Mouse (Mus musculus): ENCODE results near the gene Lgals9.

The Lgals9 gene

DNA sequence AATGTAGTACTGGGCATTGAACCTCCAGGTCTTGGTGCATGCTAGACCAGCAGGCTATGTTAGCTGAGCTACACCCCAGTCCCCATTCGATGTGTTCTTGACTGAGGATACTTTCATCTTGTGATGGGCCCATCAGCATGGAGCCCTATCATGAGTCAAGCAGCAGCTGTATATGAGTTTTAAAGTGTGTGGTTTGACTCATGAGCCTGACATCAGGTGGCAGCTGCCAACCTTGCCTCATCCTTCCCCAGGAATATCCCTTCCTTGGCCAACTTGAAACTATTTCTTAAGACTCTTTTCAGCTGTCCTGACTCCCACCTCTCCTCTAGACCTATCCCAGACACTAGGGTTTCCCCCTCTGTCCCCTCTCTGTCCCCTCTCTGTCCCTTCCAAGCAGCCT, 41.7 kb downstream of the Lgals9 start:
- in situ Hi-C loops (cut with MboI; ENCODE audit: unreplicated experiment in 2 of 2), result no loop called here

DNA sequence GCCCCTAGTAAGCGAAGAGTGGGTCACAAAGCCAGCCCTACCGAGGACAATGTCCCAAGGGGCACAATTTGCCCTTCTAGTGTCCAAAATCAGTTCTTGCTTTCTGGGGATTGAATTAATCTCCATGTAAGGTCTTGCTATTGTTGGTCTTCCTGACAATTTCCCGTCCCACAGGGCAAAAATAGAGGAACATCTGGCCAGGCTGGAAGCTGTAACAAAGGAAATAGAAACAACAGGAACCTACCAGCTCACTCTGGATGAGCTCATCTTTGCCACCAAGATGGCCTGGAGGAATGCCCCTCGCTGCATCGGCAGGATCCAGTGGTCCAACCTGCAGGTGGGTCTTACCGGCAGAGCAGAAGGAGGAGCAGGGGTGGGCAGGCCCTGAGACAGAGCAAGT, 49.6 kb downstream of the Lgals9 start:
- in situ Hi-C loops (cut with MboI; ENCODE audit: unreplicated experiment in 2 of 2), result no loop called here

DNA sequence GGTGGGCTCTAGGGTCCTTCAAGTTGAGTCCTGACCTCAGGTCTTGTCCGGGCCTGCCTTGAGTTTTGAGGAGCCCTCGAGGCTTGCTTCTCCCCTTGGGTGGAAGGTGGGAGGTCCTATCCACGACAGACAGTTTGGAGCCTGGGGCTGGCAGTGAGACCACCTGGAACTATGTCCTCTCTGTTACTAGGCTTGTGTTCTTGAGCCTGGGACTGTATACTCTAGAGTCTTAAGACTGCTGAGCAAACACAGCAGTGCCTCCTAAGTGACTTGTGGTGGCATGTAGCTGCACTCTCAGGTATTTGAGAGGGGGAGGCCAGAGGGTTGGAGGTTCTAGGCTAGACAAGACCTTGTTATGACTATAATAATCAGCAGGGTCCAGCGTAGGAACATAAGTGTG, 50.0 kb downstream of the Lgals9 start:
- in situ Hi-C loops (cut with MboI; ENCODE audit: unreplicated experiment in 2 of 2), result no loop called here

DNA sequence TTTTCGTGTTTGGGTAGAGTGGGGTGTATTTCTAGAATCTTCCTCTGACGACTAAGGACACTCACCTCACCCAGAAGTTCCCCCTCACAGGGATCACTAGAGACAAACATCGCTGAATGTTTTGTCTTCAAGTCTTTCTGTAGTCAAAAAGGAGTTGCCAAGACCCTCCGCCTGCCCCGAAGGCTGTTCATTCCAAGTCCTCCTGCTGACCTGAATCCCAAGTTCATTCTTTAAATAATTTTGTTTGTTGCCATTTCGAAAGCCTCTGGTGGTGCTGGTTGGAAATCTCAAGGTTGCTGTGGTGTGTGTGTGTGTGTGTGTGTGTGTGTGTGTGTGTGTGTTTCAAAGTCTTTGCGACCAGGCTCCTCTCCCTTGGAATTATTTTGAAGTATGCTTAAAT, 50.4 kb downstream of the Lgals9 start:
- in situ Hi-C loops (cut with MboI; ENCODE audit: unreplicated experiment in 2 of 2), result no loop called here

DNA sequence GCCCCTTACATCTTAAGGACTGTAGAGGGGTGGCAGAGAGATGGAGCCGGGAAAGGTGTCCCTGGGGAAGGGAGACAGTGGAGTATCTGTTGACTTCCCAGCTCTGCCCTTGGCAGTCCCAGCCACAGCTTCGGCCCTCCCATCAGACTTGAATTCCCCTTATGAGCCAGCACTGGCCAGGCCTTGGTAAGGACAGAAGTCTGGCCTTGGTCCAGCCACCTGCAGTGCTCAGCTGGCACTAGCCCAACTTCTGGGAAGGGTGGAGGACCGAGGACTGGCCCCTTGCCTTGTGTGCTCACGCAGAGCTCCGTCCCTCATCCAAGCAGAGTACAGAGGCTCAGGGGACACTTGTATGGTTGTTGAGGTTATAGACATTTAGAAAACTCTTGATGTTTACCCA, 55.4 kb downstream of the Lgals9 start:
- in situ Hi-C loops (cut with MboI; ENCODE audit: unreplicated experiment in 2 of 2), result loop anchor here in 1 of 2 experiments (5.0 kb wide), 1 partner anchor 72 kb away; no protein-coding TSS in a partner anchor

DNA sequence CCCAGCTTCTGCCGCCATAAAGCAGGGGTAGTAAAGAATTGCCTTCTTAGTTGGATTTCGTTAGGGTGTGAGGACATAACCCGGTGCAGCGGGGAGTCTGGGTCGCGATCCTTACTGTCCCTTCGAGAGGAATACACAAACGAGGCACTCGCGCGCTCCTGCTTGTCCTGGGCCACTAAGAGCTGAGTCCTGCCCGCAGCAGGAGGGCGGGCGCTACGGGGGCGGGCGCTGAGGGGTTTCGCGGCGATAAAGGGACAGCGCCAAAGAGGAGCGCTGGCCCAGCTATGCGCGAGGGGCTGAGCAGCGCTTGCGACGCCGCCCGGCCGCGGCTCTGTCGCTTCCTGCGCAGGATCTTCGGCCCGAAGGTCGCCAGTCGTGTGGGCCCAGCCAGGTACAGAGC, 59.8 kb downstream of the Lgals9 start:
- in situ Hi-C loops (cut with MboI; ENCODE audit: unreplicated experiment in 2 of 2), result loop anchor here (5.0 kb wide), 1 partner anchor 68 kb away; no protein-coding TSS in a partner anchor

DNA sequence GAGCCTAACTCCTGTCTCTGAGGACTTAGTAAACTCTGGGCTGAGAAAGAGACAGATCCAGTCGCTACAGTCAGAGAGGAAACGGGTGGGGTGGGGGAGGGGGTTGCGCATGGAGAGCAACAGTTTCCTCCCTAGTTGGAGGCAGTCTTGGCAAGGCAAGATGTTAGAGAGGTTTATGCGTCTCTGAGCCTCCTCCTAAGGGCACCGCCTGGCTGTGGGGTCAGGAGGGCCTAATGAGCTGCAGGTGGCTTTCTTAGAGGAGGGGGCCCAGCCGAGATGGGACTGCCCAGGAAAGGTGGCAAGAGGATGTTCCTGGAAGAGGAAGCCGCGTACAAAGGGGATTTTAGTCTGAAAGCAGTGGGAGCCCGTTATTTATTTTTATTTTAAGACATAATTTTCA, 60.6 kb downstream of the Lgals9 start:
- in situ Hi-C loops (cut with MboI; ENCODE audit: unreplicated experiment in 2 of 2), result loop anchor here in 1 of 2 experiments (5.0 kb wide), 1 partner anchor 67 kb away; no protein-coding TSS in a partner anchor

DNA sequence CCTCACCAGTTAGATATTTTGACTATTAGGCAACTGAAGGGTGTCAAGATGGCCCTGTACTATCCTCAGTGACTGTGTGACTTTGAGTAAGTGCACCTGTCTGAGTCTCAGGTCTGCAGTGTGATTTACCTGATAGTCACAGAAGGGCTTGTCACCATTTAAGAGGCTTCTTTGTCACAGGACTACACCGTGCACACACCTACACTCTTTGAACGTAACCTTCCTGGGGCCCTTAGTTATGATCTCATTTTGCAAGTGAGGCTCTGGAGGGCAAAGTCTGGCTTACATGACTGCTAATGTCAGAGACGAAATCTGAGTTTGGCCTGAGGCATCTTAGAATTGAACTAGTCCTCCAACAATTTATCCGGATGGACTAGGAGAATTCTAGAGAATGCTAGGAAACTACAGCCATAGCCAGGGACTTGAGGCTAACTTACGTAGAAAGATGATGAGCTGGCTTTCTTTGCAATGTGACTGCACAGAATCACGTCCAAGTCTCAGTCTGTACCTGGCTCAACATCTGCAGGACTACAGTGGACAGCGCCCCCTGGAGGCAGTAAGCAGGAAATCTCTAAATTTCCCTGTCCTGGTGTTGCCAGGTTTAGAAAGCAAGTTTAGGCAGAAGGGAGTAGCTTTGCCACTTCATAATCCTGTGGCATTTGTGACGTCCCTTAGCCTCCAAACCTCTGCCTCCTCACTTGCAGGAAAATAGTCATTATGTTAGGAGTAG, 61.9 kb downstream of the Lgals9 start:
- in situ Hi-C loops (cut with MboI; ENCODE audit: unreplicated experiment in 2 of 2), result loop anchor here in 1 of 2 experiments (5.0 kb wide), 1 partner anchor 66 kb away; no protein-coding TSS in a partner anchor

DNA sequence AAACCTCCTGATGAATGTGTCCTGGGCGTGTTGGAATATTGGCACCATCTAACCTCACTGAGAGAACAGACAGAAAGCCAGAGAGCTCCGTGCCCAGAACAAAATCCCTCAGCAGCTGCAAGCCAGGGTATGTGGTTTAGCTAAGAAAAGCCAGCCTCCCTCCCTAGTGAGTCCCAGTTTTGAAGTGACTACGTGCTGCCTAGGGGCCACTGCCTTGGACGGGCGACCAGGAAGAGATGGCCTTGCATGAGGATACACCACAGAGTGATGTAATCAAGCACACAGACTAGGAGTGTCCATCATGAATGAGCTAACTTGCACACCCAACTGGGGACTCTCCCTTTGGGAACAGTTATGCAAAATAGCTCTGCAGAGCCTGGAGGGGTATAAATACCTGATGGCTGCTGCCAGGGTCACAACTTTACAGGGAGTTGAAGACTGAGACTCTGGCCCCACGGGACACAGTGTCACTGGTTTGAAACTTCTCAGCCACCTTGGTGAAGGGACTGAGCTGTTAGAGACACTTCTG, 64.3 kb downstream of the Lgals9 start, which contains the start of gene Nos2:
Gene Nos2, plus strand, starts transcription at position 377 of the 529 bp plus-strand sequence.
- in situ Hi-C loops (cut with MboI; ENCODE audit: unreplicated experiment in 2 of 2), result loop anchor here in 1 of 2 experiments (5.0 kb wide), 1 partner anchor 63 kb away; no protein-coding TSS in a partner anchor

DNA sequence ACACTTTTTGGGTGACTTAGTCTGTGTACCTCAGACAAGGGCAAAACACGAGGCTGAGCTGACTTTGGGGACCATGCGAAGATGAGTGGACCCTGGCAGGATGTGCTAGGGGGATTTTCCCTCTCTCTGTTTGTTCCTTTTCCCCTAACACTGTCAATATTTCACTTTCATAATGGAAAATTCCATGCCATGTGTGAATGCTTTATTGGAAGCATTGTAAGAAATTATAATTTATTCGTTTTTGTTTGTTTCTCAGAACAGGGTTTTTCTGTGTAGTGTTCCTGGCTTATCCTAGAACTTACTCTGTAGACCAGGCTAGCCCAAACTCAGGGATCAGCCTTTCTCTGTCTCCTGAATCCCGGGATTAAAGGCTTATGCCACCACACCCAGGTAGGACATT, 65.0 kb downstream of the Lgals9 start:
- in situ Hi-C loops (cut with MboI; ENCODE audit: unreplicated experiment in 2 of 2), result loop anchor here in 1 of 2 experiments (5.0 kb wide), 1 partner anchor 62 kb away; no protein-coding TSS in a partner anchor

DNA sequence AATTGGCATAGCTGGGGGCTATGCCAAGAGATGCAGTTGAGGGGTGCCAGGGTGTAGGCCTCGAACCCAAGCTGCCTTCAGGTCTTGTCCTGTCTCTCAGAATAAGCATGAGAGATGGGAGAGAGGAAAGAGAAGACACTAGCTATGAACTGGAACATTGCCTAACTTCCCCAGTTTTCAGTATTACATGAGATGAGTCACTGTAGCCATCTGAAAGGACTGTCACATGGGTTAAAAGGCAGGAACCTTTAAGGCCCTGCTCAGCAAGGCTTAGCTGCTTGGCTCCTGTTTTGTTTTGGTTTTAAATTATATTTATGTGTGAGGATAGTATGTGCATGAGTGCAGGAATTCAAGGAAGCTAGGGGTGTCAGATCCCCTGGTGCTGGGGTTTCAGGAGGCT, 68.3 kb downstream of the Lgals9 start:
- in situ Hi-C loops (cut with MboI; ENCODE audit: unreplicated experiment in 2 of 2), result no loop called here

DNA sequence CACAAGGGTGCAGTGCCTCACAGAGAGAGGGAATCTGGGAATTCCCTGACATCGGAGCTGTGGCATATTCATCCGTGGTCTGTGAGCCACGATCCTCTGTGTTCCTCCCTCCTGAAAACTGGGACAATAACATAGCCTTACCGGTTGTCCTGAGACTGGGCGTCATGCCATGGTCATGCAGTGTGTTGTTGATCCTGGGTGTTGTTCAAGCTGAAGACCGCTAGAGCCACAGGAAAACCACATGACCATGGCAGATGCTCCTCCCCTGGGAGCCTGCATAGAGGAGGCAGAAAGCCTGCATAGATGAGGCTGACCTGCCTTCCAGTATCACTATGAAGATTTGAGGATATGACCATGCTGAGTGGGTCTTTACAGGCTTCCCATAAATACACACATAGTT, 69.3 kb downstream of the Lgals9 start:
- in situ Hi-C loops (cut with MboI; ENCODE audit: unreplicated experiment in 2 of 2), result no loop called here

Data from v-Abl transformed pro-B cells (cell line).